Mouse (Mus musculus) CH12.LX (cell line): ENCODE results near the gene Gm5142. TPM values are rescaled to one million over a fixed set of nuclear protein-coding genes. Genes with fewer than 3 reads are reported as not detected.

Source experiments
- polyA plus RNA-seq: library from polyadenylated mRNA; unstranded; fragments of >175 nt; gene quantifications from 2 replicates; pipeline ENCODE4 v1.2.1, GENCODE M21; 2012; ENCODE audit warnings: low read depth; ENCODE audit not compliant: insufficient read length
- total RNA-seq, 2 experiments: library from RNA; depleted of rRNA; stranded (reverse); fragments of 300-350 nt in 1 of 2; fragments of >200 nt in 1 of 2; gene quantifications; 2 replicates each; pipeline ENCODE4 v1.2.3; 2012 to 2014

Gm5142 gene
- total and polyA plus RNA-seq, 3 experiments = not detected

Other genes starting within 250 kb of the Gm5142 start
- gene 1700129C05Rik, start 35.9 kb downstream of the Gm5142 start, total RNA-seq (2012; rRNA removed) = not detected in 2 replicates
- not detected in 2 replicates for gene 1700129C05Rik, start 35.9 kb downstream of the Gm5142 start, total RNA-seq (2014; rRNA removed)
- gene 1700129C05Rik, start 35.9 kb downstream of the Gm5142 start, polyA plus RNA-seq = not detected in 2 replicates
- gene Rcbtb1, start 22.5 kb upstream of the Gm5142 start, total RNA-seq (2012; rRNA removed) = 24.5 and 26.0 TPM in 2 replicates
- 31.7 and 33.1 TPM in 2 replicates for gene Rcbtb1, start 22.5 kb upstream of the Gm5142 start, total RNA-seq (2014; rRNA removed)
- gene Rcbtb1, start 22.5 kb upstream of the Gm5142 start, polyA plus RNA-seq = 34.9 and 41.7 TPM in 2 replicates
- 0.42 and 1.2 TPM in 2 replicates for gene Gm6904, start 81.5 kb upstream of the Gm5142 start, total RNA-seq (2012; rRNA removed)
- gene Gm6904, start 81.5 kb upstream of the Gm5142 start, total RNA-seq (2014; rRNA removed) = 0.92 and 1.0 TPM in 2 replicates
- 0.49 and 1.1 TPM in 2 replicates for gene Gm6904, start 81.5 kb upstream of the Gm5142 start, polyA plus RNA-seq
- 11.2 and 14.6 TPM in 2 replicates for gene Phf11a, start 118.8 kb upstream of the Gm5142 start, total RNA-seq (2012; rRNA removed)
- 41.1 and 41.4 TPM in 2 replicates for gene Phf11a, start 118.8 kb upstream of the Gm5142 start, total RNA-seq (2014; rRNA removed)
- gene Phf11a, start 118.8 kb upstream of the Gm5142 start, polyA plus RNA-seq = 35.1 and 48.4 TPM in 2 replicates
- 29.5 and 29.8 TPM in 2 replicates for gene Phf11b, start 162.6 kb upstream of the Gm5142 start, total RNA-seq (2012; rRNA removed)
- gene Phf11b, start 162.6 kb upstream of the Gm5142 start, total RNA-seq (2014; rRNA removed) = 80.2 and 90.5 TPM in 2 replicates
- 88.2 and 93.4 TPM in 2 replicates for gene Phf11b, start 162.6 kb upstream of the Gm5142 start, polyA plus RNA-seq
- 2.4 and 2.5 TPM in 2 replicates for gene Phf11d, start 186.7 kb upstream of the Gm5142 start, total RNA-seq (2012; rRNA removed)
- 11.7 and 12.2 TPM in 2 replicates for gene Phf11d, start 186.7 kb upstream of the Gm5142 start, total RNA-seq (2014; rRNA removed)
- 21.7 and 25.7 TPM in 2 replicates for gene Phf11d, start 186.7 kb upstream of the Gm5142 start, polyA plus RNA-seq
- gene Phf11c, start 216.6 kb upstream of the Gm5142 start, total RNA-seq (2012; rRNA removed) = 0.92 and 1.1 TPM in 2 replicates
- 1.8 and 2.4 TPM in 2 replicates for gene Phf11c, start 216.6 kb upstream of the Gm5142 start, total RNA-seq (2014; rRNA removed)
- gene Phf11c, start 216.6 kb upstream of the Gm5142 start, polyA plus RNA-seq = 1.9 and 2.4 TPM in 2 replicates